Mouse (Mus musculus): ENCODE measurements around the gene Tpx2. TPM values are rescaled to one million over a fixed set of nuclear protein-coding genes. Genes with fewer than 3 reads are reported as not detected.

Gene Tpx2
- total RNA-seq, 1 experiment, result 77.8 TPM

DNA sequence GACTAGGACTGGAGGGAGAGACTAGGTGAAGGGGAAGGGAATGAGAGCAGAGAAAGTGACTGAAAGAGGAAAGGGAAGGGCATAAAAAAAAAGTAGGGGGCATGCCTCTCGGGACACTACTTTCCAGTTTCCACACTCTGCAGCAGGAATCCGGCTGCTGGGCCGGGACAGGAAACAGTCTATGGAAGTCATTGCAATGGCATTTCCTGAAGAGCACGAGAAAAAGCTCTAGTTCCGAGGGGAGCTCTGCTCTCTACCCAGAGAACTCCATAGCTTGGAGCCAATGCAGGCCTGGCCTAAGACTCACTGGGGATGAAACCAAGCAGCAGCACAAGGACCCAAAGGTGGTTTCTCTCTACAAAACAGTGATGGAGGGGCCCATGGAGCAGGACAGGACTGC is 26.7 kb upstream of the Tpx2 start:
- DNase-seq (ENCODE audit: low read depth, low spot score), result no peak
- in situ Hi-C loops (cut with MboI; ENCODE audit: low sequenced_read_pairs in 2 of 2, unreplicated experiment in 2 of 2), result no loop called here
- Histone ChIP-seq H3K27ac (ENCODE audit: insufficient read depth, low read depth, low read length, poor library complexity, severe bottlenecking) (peak overlapping the region; percentile 87), H3K9me3 (ENCODE audit: control insufficient read depth, insufficient read depth, low read depth, low read length) (no peaks in the 10 kb centered on the region), H3K9ac (ENCODE audit: insufficient read depth, low read depth, low read length, poor library complexity, severe bottlenecking) (no peak overlapping the region), H3K4me3 (ENCODE audit: insufficient read depth in 1 of 2, low read depth in 1 of 2, low read length in 2 of 2, poor library complexity in 1 of 2, severe bottlenecking in 1 of 2) (no peak overlapping the region), H3K4me1 (ENCODE audit: control insufficient read depth in 2 of 2, insufficient read depth in 2 of 2, low read length in 2 of 2, poor library complexity in 1 of 2) (peaks cover 15 to 29% of the 10 kb centered on the region in 2 experiments), H3K36me3 (ENCODE audit: control insufficient read depth, insufficient read depth, low read length, poor library complexity, severe bottlenecking) (no peaks in the 10 kb centered on the region)
- TF ChIP-seq ZC3H11A (IDR thresholded peaks at IDR 0.05; ENCODE audit: borderline replicate concordance, low read depth, low read length) (no peak), ZNF384 (IDR thresholded peaks at IDR 0.05; ENCODE audit: low read depth, low read length) (peak; percentile 76; the same call in 1 of the 2 replicates)

DNA sequence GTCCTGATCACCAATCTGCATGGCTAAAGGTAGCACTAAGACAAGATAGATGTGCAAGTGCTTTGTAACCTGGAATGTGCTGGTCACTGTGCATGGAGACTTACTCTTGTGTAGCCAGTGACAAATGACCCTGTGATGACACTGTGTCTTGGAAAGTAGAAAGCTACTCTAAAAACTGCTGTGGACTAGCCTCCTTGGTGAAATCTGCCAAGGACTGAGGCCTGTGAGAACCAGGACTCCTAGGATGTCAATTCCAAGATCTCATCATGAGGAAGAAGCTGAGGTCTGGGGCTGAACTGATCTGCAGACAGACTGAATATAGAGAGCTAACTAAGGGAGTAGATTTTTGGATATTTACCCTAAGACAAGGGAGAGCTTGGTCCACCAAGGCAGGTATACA is 26.2 kb upstream of the Tpx2 start:
- Histone ChIP-seq H3K36me3 (ENCODE audit: control insufficient read depth, insufficient read depth, low read length, poor library complexity, severe bottlenecking) (no peaks in the 10 kb centered on the region), H3K4me1 (ENCODE audit: control insufficient read depth in 2 of 2, insufficient read depth in 2 of 2, low read length in 2 of 2, poor library complexity in 1 of 2) (peaks cover 14 to 23% of the 10 kb centered on the region in 2 experiments)

GRCm38 (mm10) chr2:152823770-152824169 is 24.0 kb upstream of the Tpx2 start:
- no peak overlapping the region for H3K27ac ChIP-seq (ENCODE audit: insufficient read depth, low read depth, low read length, poor library complexity, severe bottlenecking)
- H3K4me3 ChIP-seq (ENCODE audit: insufficient read depth in 1 of 2, low read depth in 1 of 2, low read length in 2 of 2, poor library complexity in 1 of 2, severe bottlenecking in 1 of 2), result no peak overlapping the region
- no peak for DNase-seq (ENCODE audit: low read depth, low spot score)
- no peak overlapping the region for H3K9ac ChIP-seq (ENCODE audit: insufficient read depth, low read depth, low read length, poor library complexity, severe bottlenecking)
- H3K9me3 ChIP-seq (ENCODE audit: control insufficient read depth, insufficient read depth, low read depth, low read length), result no peaks in the 10 kb centered on the region
- in situ Hi-C loops (cut with MboI; ENCODE audit: low sequenced_read_pairs in 2 of 2, unreplicated experiment in 2 of 2), result no loop called here
- no peaks in the 10 kb centered on the region for H3K36me3 ChIP-seq (ENCODE audit: control insufficient read depth, insufficient read depth, low read length, poor library complexity, severe bottlenecking)
- peaks cover 13 to 28% of the 10 kb centered on the region in 2 experiments for H3K4me1 ChIP-seq (ENCODE audit: control insufficient read depth in 2 of 2, insufficient read depth in 2 of 2, low read length in 2 of 2, poor library complexity in 1 of 2)
- TF ChIP-seq ZC3H11A (IDR thresholded peaks at IDR 0.05; ENCODE audit: borderline replicate concordance, low read depth, low read length), result no peak
- no peak for TF ChIP-seq MAFK (IDR thresholded peaks at IDR 0.05; ENCODE audit: insufficient read depth, low read depth, low read length)
- TF ChIP-seq ZNF384 (IDR thresholded peaks at IDR 0.05; ENCODE audit: low read depth, low read length), result no peak
- no peak for TF ChIP-seq CHD2 (IDR thresholded peaks at IDR 0.05; ENCODE audit: low read depth, low read length)
- TF ChIP-seq HCFC1 (IDR thresholded peaks at IDR 0.05; ENCODE audit: borderline replicate concordance, insufficient read depth, low read length), result no peak

More for the DNA sequence above, 26.2 kb upstream of the Tpx2 start:
- Histone ChIP-seq H3K27ac (ENCODE audit: insufficient read depth, low read depth, low read length, poor library complexity, severe bottlenecking) (peak overlapping the region; percentile 87), H3K9ac (ENCODE audit: insufficient read depth, low read depth, low read length, poor library complexity, severe bottlenecking) (no peak overlapping the region), H3K4me3 (ENCODE audit: insufficient read depth in 1 of 2, low read depth in 1 of 2, low read length in 2 of 2, poor library complexity in 1 of 2, severe bottlenecking in 1 of 2) (no peak overlapping the region), H3K9me3 (ENCODE audit: control insufficient read depth, insufficient read depth, low read depth, low read length) (no peaks in the 10 kb centered on the region)
- TF ChIP-seq ZNF384 (IDR thresholded peaks at IDR 0.05; ENCODE audit: low read depth, low read length), result no peak
- DNase-seq (ENCODE audit: low read depth, low spot score), result no peak
- in situ Hi-C loops (cut with MboI; ENCODE audit: low sequenced_read_pairs in 2 of 2, unreplicated experiment in 2 of 2), result no loop called here

GRCm38 (mm10) chr2:152824438-152825167 is 23.2 kb upstream of the Tpx2 start:
- no peaks in the 10 kb centered on the region for H3K36me3 ChIP-seq (ENCODE audit: control insufficient read depth, insufficient read depth, low read length, poor library complexity, severe bottlenecking)
- no peak overlapping the region for H3K27ac ChIP-seq (ENCODE audit: insufficient read depth, low read depth, low read length, poor library complexity, severe bottlenecking)
- H3K9ac ChIP-seq (ENCODE audit: insufficient read depth, low read depth, low read length, poor library complexity, severe bottlenecking), result no peak overlapping the region
- in situ Hi-C loops (cut with MboI; ENCODE audit: low sequenced_read_pairs in 2 of 2, unreplicated experiment in 2 of 2), result no loop called here
- H3K4me3 ChIP-seq (ENCODE audit: insufficient read depth in 1 of 2, low read depth in 1 of 2, low read length in 2 of 2, poor library complexity in 1 of 2, severe bottlenecking in 1 of 2), result no peak overlapping the region
- peaks cover 13 to 33% of the 10 kb centered on the region in 2 experiments for H3K4me1 ChIP-seq (ENCODE audit: control insufficient read depth in 2 of 2, insufficient read depth in 2 of 2, low read length in 2 of 2, poor library complexity in 1 of 2)
- no peak for DNase-seq (ENCODE audit: low read depth, low spot score)
- H3K9me3 ChIP-seq (ENCODE audit: control insufficient read depth, insufficient read depth, low read depth, low read length), result no peaks in the 10 kb centered on the region
- no peak for TF ChIP-seq MAFK (IDR thresholded peaks at IDR 0.05; ENCODE audit: insufficient read depth, low read depth, low read length)
- no peak for TF ChIP-seq ZNF384 (IDR thresholded peaks at IDR 0.05; ENCODE audit: low read depth, low read length)
- no peak for TF ChIP-seq ZC3H11A (IDR thresholded peaks at IDR 0.05; ENCODE audit: borderline replicate concordance, low read depth, low read length)
- no peak for TF ChIP-seq HCFC1 (IDR thresholded peaks at IDR 0.05; ENCODE audit: borderline replicate concordance, insufficient read depth, low read length)
- TF ChIP-seq CHD2 (IDR thresholded peaks at IDR 0.05; ENCODE audit: low read depth, low read length), result no peak

DNA sequence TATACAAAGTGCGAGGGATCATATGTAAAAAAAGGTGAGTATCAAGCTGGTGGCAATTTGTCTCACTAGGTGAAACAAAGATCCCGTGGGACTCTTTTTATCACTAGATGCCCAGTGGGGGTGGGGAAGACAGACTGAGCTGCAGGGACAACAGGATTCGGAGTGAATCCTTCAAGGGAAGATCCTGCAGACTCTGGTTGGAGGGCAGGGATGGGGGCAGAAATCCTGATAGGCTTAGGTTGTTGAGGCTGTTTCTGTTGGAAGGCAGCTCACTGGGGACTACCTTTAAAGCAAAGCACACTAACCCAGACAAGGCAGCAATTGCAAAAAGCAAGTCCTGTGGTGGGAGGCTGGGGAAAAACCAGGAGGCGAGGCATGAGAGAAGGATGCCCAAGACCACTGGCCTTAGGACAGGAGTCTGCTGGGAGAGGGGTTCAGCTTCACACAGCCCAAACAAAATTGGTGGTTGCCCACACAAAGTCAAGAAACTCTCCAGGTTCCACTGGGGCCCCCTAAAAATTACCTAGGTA is 22.5 kb upstream of the Tpx2 start:
- Histone ChIP-seq H3K36me3 (ENCODE audit: control insufficient read depth, insufficient read depth, low read length, poor library complexity, severe bottlenecking) (no peaks in the 10 kb centered on the region), H3K9ac (ENCODE audit: insufficient read depth, low read depth, low read length, poor library complexity, severe bottlenecking) (no peak overlapping the region), H3K9me3 (ENCODE audit: control insufficient read depth, insufficient read depth, low read depth, low read length) (no peaks in the 10 kb centered on the region), H3K27ac (ENCODE audit: insufficient read depth, low read depth, low read length, poor library complexity, severe bottlenecking) (no peak overlapping the region), H3K4me1 (ENCODE audit: control insufficient read depth in 2 of 2, insufficient read depth in 2 of 2, low read length in 2 of 2, poor library complexity in 1 of 2) (peaks cover 11 to 34% of the 10 kb centered on the region in 2 experiments), H3K4me3 (ENCODE audit: insufficient read depth in 1 of 2, low read depth in 1 of 2, low read length in 2 of 2, poor library complexity in 1 of 2, severe bottlenecking in 1 of 2) (no peak overlapping the region)
- no peak for TF ChIP-seq HCFC1 (IDR thresholded peaks at IDR 0.05; ENCODE audit: borderline replicate concordance, insufficient read depth, low read length)
- TF ChIP-seq MAFK (IDR thresholded peaks at IDR 0.05; ENCODE audit: insufficient read depth, low read depth, low read length), result no peak
- no peak for TF ChIP-seq ZNF384 (IDR thresholded peaks at IDR 0.05; ENCODE audit: low read depth, low read length)
- no peak for TF ChIP-seq CHD2 (IDR thresholded peaks at IDR 0.05; ENCODE audit: low read depth, low read length)
- no peak for TF ChIP-seq ZC3H11A (IDR thresholded peaks at IDR 0.05; ENCODE audit: borderline replicate concordance, low read depth, low read length)
- in situ Hi-C loops (cut with MboI; ENCODE audit: low sequenced_read_pairs in 2 of 2, unreplicated experiment in 2 of 2), result no loop called here
- no peak for DNase-seq (ENCODE audit: low read depth, low spot score)
